Mouse (Mus musculus): ENCODE data around the gene Fam129a. TPM values are rescaled to one million over a fixed set of nuclear protein-coding genes. Genes with fewer than 3 reads are reported as not detected.
"Not testable (repeated sequence)": the region's sequence is repeated elsewhere in the genome, so short reads cannot be mapped to it uniquely, and the experiment has no call there.

Gene Fam129a
- polyA plus RNA-seq, 1 experiment from 2014 or later, result 1.7 TPM

DNA sequence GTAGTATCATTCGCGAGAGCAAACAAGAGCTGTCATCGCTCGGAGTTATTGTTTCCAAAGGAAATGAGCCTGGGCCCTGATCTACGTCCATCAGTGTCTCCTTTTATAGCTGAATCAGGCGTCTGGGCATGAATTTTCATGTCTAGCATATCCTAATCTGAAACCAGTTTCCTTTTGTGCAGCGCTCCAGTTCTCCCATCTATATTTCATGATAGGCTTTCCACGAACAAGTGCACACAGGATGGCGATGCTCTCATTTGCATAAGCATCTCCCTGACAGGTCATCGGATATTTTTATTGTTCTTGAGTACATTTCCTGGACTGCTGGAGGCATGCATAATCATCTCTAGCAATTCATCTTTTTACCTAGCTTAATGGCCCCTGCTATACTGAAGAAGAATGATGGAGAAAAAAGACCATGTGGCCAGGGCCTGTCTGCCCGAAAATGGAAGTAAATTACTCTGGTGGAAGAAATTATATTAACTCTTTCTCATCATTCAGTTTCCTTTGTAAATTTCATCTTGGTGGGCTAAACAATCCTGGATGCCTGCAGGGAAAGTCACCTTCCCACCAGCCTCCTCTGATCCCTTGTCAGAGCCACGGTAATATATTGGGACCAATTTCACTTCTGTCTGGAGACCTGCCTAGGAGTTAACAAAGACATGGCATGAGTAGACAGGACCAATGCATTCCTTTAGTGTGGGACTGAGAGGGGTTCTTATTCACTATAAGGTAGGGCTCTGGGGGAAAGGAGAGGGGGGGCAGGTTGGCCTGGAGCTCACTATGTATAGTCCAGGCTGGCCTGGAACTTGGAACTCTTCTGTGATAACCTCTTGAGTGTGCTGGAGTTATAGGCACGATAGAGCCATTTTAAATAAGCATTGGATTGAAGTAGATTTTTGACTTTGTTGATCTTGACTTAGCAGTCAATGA lies 21.4 kb downstream of the Fam129a start:
- WGBS, result 79% methylated on average over 13 of the region's 13 CpGs
- no peak overlapping the region for H3K9ac ChIP-seq
- no peaks in the 10 kb centered on the region; the same call in 1 of the 2 replicates for H3K4me1 ChIP-seq
- H3K4me3 ChIP-seq (replicated peaks), result no peak overlapping the region
- H3K27ac ChIP-seq, result no peak overlapping the region; the same call in 1 of the 2 replicates
- no peak overlapping the region for H3K4me2 ChIP-seq
- H3K27me3 ChIP-seq, result no peaks in the 10 kb centered on the region
- H3K36me3 ChIP-seq (replicated peaks), result no peaks in the 10 kb centered on the region
- no peaks in the 10 kb centered on the region for H3K9me3 ChIP-seq
- ATAC-seq (ENCODE audit: low FRiP score), result no peak

DNA sequence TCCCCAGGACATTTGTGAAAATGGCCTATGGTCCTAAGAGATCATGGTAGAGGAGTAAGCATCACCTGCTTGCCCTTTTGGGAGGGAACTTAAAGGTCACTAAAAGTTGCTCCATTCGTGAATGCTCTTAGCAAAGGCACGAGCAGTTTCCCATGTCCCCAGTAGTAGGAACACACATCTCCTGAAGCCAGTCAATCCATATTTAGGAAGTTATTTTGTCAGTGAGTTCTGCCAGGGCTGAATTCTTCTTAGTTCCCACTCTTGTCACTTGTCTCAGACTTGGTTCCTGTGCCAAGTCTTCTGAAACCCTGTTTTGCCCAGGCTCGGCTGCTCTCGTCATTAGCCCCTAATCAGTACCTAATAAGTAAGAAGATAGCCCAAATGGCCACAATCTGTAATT lies 23.9 kb downstream of the Fam129a start:
- H3K4me1 ChIP-seq, result no peaks in the 10 kb centered on the region; the same call in 1 of the 2 replicates
- no peak overlapping the region for H3K9ac ChIP-seq
- 84% methylated on average over 4 of the region's 4 CpGs for WGBS
- H3K36me3 ChIP-seq (replicated peaks), result no peaks in the 10 kb centered on the region
- H3K27me3 ChIP-seq, result no peaks in the 10 kb centered on the region
- H3K4me3 ChIP-seq (replicated peaks), result no peak overlapping the region
- ATAC-seq (ENCODE audit: low FRiP score), result no peak
- H3K9me3 ChIP-seq, result no peaks in the 10 kb centered on the region
- H3K4me2 ChIP-seq, result no peak overlapping the region
- no peak overlapping the region for H3K27ac ChIP-seq

DNA sequence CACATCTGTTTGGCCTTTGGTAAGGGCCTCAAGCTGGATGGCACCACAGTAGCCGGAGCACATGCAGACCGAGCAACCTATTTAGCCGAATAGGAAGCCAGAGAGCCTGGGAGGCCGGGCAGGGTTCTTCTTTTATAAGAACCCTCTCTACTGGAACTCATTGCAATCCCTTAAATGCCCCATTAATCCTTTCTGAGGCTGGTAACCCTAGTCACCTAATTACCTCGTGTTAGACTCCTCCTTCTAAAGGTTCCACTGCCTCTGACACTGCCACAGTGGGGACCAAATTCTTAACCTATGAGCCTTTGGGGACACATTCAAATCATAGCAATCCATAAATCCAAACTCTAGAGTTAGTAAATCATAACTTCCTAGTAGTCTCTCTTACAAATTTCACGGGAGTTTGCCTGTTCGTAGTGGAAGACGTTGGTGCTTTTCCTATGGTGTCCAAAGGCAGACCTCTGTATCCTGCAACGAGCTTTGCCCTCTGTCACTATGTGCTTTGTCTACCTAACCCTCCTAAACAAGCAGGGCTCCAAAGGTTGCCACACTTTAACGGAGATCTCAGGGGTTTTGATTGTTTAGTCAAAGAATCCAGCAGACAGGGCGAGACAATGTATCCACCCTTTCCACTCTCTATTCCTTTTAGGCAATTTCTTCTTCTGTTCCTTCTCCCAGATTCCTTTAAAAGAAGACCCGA lies 24.8 kb downstream of the Fam129a start:
- no peak overlapping the region for H3K27ac ChIP-seq
- ATAC-seq (ENCODE audit: low FRiP score), result no peak
- WGBS, result 35% methylated on average over 12 of the region's 12 CpGs
- H3K4me2 ChIP-seq, result no peak overlapping the region
- no peaks in the 10 kb centered on the region for H3K36me3 ChIP-seq (replicated peaks)
- H3K4me1 ChIP-seq, result no peaks in the 10 kb centered on the region; the same call in 1 of the 2 replicates
- H3K9ac ChIP-seq, result no peak overlapping the region
- no peak overlapping the region for H3K4me3 ChIP-seq (replicated peaks)
- no peaks in the 10 kb centered on the region for H3K9me3 ChIP-seq
- H3K27me3 ChIP-seq, result no peaks in the 10 kb centered on the region

- Histone ChIP-seq H3K4me2 (no peak overlapping the region), H3K27me3 (no peaks in the 10 kb centered on the region), H3K4me3 (replicated peaks) (no peak overlapping the region), H3K4me1 (no peaks in the 10 kb centered on the region; the same call in 1 of the 2 replicates), H3K9me3 (no peaks in the 10 kb centered on the region), H3K27ac (no peak overlapping the region), H3K9ac (no peak overlapping the region), H3K36me3 (replicated peaks) (no peaks in the 10 kb centered on the region)
- 63% methylated on average over 8 of the region's 8 CpGs for WGBS
- ATAC-seq (ENCODE audit: low FRiP score), result no peak
These were observed 25.6 kb downstream of the Fam129a start for GRCm38 (mm10) chr1:151596562-151596961.

DNA sequence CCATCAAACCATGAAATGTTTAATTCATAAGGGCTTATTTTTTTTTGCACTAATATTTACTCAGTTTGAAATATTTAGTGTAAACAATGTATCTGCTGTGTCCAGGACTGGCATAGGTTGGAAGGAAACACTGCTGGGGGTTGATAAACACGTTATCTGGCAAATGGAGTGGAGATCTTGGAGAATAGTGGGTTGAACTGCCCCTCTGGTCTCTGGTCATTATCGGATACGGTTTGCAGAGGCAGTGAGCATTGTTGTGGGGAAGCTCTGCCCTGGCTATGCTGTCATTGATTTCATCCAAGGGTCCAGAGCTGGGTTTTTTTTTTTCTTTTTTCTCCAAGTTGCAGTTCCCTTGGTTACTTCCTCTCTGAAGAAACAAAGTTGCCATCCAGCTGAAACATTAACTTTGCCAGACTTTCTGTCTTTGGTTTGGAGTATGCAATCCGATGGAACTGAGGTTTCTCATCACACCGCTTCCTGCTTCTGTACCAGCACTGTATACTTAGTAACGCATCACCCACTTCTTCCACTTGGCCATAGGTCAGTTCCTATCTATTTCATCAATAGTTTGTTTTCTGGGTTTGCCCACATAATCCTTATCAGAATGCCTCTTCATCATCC lies 26.8 kb downstream of the Fam129a start:
- H3K9ac ChIP-seq, result no peak overlapping the region
- H3K4me3 ChIP-seq (replicated peaks), result no peak overlapping the region
- H3K9me3 ChIP-seq, result no peaks in the 10 kb centered on the region
- WGBS, result 81% methylated on average over 6 of the region's 6 CpGs
- H3K27me3 ChIP-seq, result no peaks in the 10 kb centered on the region
- H3K4me1 ChIP-seq, result no peaks in the 10 kb centered on the region
- H3K27ac ChIP-seq, result no peak overlapping the region
- no peak for ATAC-seq (ENCODE audit: low FRiP score)
- no peaks in the 10 kb centered on the region for H3K36me3 ChIP-seq (replicated peaks)
- H3K4me2 ChIP-seq, result no peak overlapping the region

GRCm38 (mm10) chr1:151598876-151599275 lies 27.9 kb downstream of the Fam129a start:
- no peak overlapping the region for H3K4me3 ChIP-seq (replicated peaks)
- H3K4me2 ChIP-seq, result no peak overlapping the region
- no peaks in the 10 kb centered on the region for H3K9me3 ChIP-seq
- no peak overlapping the region for H3K27ac ChIP-seq
- no peaks in the 10 kb centered on the region for H3K4me1 ChIP-seq
- ATAC-seq (ENCODE audit: low FRiP score), result no peak
- no peaks in the 10 kb centered on the region for H3K27me3 ChIP-seq
- no peak overlapping the region for H3K9ac ChIP-seq
- no peaks in the 10 kb centered on the region for H3K36me3 ChIP-seq (replicated peaks)
- WGBS, result 95% methylated on average over 2 of the region's 2 CpGs

DNA sequence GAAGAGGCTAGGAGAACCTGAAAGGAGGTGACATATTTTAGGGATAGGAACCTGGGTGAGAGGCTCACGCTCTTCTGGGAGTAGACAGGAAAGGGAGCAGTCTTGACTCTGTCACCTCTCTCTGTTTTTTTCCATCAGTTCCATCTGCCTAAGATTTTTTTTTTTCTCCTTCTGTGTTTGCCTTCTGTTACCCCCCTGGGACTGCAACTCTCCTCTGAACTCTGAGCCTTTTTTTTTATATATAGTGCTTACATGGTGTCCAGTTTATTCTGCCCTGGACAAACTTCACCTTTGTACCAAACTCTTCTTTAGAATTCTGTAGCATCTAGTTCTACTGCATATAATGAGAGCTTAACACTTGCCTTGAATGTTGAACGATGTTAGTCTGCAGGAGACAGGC lies 33.3 kb downstream of the Fam129a start:
- H3K4me3 ChIP-seq (replicated peaks), result no peak overlapping the region
- no peak for ATAC-seq (ENCODE audit: low FRiP score)
- 76% methylated on average over 2 of the region's 2 CpGs for WGBS
- no peaks in the 10 kb centered on the region for H3K36me3 ChIP-seq (replicated peaks)
- H3K27ac ChIP-seq, result no peak overlapping the region
- H3K4me2 ChIP-seq, result no peak overlapping the region
- no peaks in the 10 kb centered on the region for H3K4me1 ChIP-seq
- H3K27me3 ChIP-seq, result no peaks in the 10 kb centered on the region
- no peaks in the 10 kb centered on the region for H3K9me3 ChIP-seq
- no peak overlapping the region for H3K9ac ChIP-seq

DNA sequence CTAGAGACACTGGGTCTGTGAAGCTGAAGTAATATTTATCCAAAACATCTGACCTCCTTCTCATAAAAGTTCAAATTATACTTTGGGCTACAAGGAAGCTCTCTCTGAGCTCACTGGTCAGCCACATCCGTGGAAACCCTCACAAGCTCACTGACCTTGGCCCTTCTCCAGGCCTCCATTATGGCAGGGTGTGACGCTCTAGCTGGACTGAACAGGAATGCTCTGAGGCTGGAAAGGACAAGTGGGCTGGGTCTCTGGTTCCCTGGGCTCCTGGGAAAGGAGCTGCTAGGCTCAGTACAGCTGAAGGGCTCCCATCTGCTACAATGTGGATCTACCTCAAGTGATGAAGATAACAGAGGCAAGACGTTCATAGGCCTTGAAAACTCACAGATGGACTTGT lies 37.0 kb downstream of the Fam129a start:
- H3K4me2 ChIP-seq; H3K36me3 ChIP-seq (replicated peaks); H3K4me1 ChIP-seq; H3K27ac ChIP-seq; ATAC-seq (ENCODE audit: low FRiP score); H3K9me3 ChIP-seq; H3K4me3 ChIP-seq (replicated peaks); H3K27me3 ChIP-seq; H3K9ac ChIP-seq: not testable (repeated sequence)
- 89% methylated on average over 3 of the region's 3 CpGs for WGBS

- no peak overlapping the region for H3K27ac ChIP-seq
- H3K4me2 ChIP-seq, result no peak overlapping the region
- no peaks in the 10 kb centered on the region for H3K4me1 ChIP-seq
- ATAC-seq (ENCODE audit: low FRiP score), result no peak
- no peaks in the 10 kb centered on the region for H3K36me3 ChIP-seq (replicated peaks)
- H3K9ac ChIP-seq, result no peak overlapping the region
- no peak overlapping the region for H3K4me3 ChIP-seq (replicated peaks)
- no peaks in the 10 kb centered on the region for H3K27me3 ChIP-seq
- no peaks in the 10 kb centered on the region for H3K9me3 ChIP-seq
These were observed 39.6 kb downstream of the Fam129a start for GRCm38 (mm10) chr1:151610621-151611020.

DNA sequence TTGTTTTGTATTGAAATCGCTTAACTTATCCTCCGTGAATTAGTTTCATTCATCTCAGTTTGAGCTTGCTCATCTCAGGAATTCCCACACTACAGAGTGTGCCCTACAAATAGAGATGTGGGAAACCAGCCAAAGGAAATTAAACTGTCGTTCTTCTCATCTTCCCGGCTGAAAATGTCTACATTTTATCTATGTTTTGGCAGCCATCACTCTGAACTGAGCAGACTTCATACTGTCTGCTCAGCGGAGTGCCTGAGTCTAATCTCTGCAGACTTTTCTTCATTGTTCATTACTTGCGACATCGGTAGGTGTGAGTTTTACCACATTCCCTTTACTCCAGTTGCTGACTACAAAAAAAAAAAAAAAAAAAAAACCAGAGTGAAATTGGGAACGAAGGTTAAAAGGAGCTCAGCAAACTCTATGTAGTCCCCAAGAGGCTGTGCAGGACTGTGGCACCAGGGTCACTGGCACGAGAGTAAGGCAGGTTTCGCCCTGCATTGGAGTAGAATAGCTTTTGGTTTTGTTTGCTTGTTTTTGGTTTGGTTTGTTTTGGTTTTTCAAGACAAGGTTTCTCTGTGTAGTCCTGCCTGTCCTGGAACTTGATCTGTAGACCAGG lies 43.4 kb downstream of the Fam129a start:
- no peak for ATAC-seq (ENCODE audit: low FRiP score)
- H3K4me1 ChIP-seq, result no peaks in the 10 kb centered on the region
- H3K9ac ChIP-seq, result no peak overlapping the region
- 80% methylated on average over 10 of the region's 10 CpGs for WGBS
- H3K9me3 ChIP-seq, result no peaks in the 10 kb centered on the region
- H3K4me3 ChIP-seq (replicated peaks), result no peak overlapping the region
- H3K36me3 ChIP-seq (replicated peaks), result no peaks in the 10 kb centered on the region
- no peak overlapping the region for H3K27ac ChIP-seq
- no peaks in the 10 kb centered on the region for H3K27me3 ChIP-seq
- no peak overlapping the region for H3K4me2 ChIP-seq

- Histone ChIP-seq H3K27ac (no peak overlapping the region), H3K27me3 (no peaks in the 10 kb centered on the region), H3K4me2 (no peak overlapping the region), H3K4me1 (no peaks in the 10 kb centered on the region), H3K4me3 (replicated peaks) (no peak overlapping the region), H3K9ac (no peak overlapping the region), H3K9me3 (no peaks in the 10 kb centered on the region), H3K36me3 (replicated peaks) (no peaks in the 10 kb centered on the region)
- no peak for ATAC-seq (ENCODE audit: low FRiP score)
- WGBS, result 94% methylated on average over 6 of the region's 6 CpGs
These were observed 44.6 kb downstream of the Fam129a start for GRCm38 (mm10) chr1:151615625-151616024.

GRCm38 (mm10) chr1:151616555-151617205 lies 45.7 kb downstream of the Fam129a start:
- Histone ChIP-seq H3K27me3 (no peaks in the 10 kb centered on the region), H3K9ac (no peak overlapping the region), H3K4me1 (no peaks in the 10 kb centered on the region), H3K4me2 (no peak overlapping the region), H3K36me3 (replicated peaks) (no peaks in the 10 kb centered on the region), H3K27ac (no peak overlapping the region), H3K9me3 (no peaks in the 10 kb centered on the region), H3K4me3 (replicated peaks) (no peak overlapping the region)
- WGBS, result 89% methylated on average over 7 of the region's 7 CpGs
- ATAC-seq (ENCODE audit: low FRiP score), result no peak
